Mouse (Mus musculus): ENCODE data around the gene Trib3. TPM values are rescaled to one million over a fixed set of nuclear protein-coding genes. Genes with fewer than 3 reads are reported as not detected.
"Not testable (repeated sequence)": the region's sequence is repeated elsewhere in the genome, so short reads cannot be mapped to it uniquely, and the experiment has no call there.

The Trib3 gene
- total RNA-seq (2014; fragmentation: Nextera tagmentation), result not detected in 2 replicates
- not detected in 2 replicates for total RNA-seq (2017)

DNA sequence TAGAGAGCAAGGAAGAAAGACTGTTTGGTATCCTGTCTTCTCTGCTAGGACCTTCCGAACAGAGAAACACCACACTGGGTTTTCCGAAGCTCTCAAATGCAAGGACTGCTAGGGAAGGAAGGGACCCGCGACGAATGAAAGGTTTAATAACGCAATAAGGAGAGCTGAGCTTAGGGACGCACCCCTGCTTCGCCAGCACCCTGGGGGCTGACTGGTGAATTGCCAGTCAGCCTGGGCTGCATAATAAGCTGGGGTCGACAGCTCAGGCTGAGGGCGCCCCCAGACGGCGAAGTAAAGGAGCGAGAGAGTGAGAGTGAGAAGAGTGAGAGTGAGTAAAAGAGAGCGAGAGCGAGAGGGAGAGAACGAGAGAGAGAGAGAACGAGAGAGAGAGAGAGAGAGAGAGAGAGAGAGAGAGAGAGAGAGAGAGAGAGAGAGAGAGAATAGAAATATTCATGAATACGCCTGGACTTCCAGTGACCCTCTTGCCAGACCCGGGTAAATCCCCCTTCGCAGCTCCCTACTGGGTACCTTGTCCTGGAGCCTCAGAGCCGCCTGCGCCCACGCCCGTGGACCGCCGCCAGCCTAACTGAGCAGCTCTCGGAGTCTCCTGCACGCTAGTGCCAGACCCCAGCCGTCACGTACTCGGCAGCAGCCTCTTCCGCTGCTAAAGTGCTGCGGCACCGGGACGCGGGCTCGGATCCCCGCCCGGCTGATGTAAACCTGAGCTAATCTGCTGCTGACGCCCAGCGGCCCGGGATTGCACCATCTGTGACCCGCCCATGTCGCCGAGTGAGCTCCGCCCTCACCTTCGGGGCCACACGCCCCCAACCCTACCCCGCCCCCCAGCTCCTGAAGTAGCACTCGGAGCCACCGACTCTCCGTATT is at the start of gene Trib3:
TSS of gene Trib3 (minus strand) at position 704 of the 885 bp plus-strand sequence.
- peak; percentile 90 for ATAC-seq (replicated peaks; ENCODE audit: poor library complexity, severe bottlenecking)

DNA sequence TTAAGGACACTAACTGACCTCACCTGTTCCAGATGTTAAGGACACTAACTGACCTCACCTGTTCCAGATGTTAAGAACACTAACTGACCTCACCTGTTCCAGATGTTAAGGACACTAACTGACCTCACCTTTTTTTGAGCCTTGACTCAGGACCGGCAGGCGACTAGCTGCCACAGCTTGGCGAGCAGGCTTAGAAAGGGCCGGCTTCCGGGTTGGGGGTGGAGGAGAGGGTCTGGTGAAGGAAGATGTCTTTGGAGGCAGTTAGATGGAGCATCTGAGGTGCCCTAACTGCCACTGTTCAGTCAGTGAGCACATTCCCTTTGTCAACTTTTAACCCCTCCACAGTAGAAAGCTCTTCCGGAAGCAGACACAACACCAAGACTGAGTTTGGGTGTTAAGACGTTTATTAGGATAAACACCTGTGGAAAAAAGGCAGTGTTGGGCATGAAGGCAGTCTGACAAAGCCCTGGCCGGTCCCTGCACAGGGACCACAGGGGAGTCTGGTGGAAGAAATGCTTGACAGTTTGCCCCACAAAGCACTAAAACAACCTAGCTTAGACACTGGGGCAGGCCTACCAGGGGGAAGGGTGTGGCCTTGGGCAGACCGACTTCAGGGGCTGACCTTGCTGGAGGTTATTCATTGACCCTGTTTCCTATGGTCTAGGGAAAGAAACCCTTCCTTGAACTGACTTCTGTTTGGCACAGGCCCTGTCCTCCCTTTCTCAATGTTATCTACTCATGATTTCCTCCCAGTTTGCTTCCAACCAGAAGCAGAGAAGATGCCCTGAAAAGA is 49.6 kb upstream of the Trib3 start:
- no peak for ATAC-seq (replicated peaks; ENCODE audit: poor library complexity, severe bottlenecking)

DNA sequence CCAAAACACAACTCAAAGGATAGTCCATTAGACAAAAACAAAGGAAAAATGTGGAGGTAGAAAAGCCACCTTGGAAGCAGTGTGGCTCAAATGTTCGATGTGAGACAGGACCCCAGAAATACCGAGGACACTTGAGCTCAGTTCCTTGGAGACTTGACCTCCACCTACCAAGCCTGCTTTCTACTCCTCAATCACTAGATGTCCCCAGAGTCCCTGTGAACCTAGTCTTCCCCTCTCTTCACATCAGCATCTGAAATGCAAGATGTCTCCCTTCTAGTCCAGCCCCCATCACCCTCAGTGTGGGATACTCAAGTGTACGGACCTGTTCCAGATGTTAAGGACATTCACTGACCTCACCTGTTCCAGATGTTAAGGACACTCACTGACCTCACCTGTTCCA is 49.0 kb upstream of the Trib3 start:
- ATAC-seq (replicated peaks; ENCODE audit: poor library complexity, severe bottlenecking), result peak; percentile 48

DNA sequence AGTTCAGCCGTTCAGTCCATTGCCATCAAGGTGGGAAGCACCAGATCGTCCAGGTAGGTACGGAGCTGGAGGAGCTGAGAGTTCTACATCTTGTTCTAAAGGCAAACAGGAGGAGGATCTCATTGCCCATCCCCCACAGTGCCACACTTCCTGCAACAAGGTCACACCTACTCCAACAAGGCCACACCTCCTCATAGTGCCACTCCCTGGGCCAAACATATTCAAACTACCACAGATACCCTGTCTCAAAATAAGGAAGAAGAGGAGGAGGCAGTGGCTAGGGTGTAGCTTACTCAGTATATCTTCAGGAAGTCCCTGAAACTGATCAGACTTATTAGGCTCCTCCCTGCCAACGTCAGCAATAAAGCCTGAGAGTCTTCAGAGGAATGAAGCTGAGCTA is 40.4 kb upstream of the Trib3 start:
- ATAC-seq (replicated peaks; ENCODE audit: poor library complexity, severe bottlenecking), result no peak

DNA sequence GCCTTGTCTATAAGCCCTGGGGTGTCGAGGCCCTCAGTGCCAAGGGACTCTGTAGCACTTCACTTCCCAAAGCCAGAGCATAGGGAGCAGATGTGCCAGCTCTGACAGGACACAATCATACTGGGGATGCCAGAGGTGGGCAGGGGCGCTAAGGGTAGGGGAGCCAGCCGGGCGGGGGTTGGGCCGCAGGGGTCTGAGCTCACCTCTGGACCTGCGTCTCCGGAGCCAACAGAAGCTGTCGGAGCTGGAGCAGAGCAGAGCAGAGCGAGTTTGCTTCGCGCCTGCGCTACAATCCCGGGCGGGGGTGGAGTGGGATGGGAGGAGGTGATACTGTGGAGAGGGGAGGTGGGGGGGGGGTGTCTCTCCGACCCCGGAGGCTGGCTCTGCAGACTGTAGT is 32.5 kb upstream of the Trib3 start, which contains the start of gene Nrsn2:
TSS of gene Nrsn2 (minus strand) at position 294 of the 397 bp plus-strand sequence.
- ATAC-seq (replicated peaks; ENCODE audit: poor library complexity, severe bottlenecking), result no peak; the same call in 1 of the 2 replicates

DNA sequence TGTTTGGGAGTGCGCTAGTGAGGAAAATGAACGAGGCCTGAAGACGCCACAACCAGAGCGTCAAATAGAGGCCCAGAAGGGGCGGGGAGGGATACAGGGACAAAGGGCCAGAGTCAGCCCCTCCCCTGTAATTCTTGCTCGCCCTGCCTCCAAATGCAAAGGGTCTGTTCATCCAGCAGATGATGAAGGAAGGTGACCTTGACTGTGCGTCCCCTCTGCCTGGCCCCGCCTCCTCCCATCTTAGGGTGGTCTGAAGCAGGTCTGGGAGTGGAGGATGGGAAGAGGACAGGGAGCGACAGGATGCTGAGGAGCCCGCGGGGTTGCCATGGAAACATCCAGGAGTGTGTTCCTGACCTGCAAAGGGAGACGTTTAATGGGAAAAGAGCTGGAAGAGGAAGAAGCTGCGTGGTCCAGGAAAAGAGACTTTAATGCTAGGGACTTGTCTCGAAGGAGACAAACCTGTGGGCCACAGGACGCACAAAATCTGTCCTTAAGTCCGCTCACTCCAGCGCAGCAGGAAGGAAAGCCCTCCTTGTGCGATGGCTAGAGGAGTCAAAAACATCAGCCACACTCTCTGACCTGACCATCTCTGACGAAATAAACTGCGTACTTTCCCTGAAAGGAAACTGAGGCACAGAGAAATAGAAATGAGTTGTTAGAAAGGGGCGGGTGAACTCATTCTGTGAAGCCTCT is 32.0 kb upstream of the Trib3 start:
- no peak for ATAC-seq (replicated peaks; ENCODE audit: poor library complexity, severe bottlenecking)

DNA sequence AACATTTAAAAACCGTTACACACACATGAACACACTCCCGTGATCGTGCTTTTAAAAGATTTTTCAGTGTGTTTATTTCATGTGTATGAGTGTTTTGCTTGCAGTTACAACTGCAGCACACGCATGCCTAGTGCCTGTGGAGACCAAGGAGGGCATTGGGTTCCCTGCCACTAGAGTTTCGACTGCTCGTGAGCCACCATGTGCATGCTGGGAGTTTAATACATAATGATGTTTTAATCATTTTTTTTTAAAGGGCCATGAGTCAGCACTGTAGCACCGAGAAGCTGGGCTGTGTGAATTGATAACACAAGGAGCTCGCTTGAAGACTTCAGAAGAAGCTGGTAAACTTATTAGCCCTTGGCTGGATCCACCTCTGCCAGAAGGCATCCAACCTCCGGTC is 29.7 kb upstream of the Trib3 start:
- ATAC-seq (replicated peaks; ENCODE audit: poor library complexity, severe bottlenecking), result no peak

DNA sequence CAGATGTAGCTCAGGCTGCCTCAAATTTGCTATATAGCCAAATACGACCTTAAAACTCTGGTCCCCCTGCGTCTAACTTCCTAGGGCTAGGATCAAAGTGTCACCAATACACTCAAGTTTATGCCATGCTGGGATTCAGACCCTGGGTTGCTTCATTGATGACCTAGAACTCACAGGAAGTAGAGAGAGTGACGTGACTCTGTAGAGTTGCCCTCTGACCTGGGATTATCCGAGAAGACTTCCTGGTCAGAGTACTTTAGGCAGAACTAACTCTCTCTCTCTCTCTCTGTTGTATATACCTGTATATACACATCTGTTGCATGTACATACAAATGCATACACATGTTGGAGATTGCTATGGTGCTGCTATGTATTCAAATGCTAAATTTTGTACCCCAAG is 28.8 kb upstream of the Trib3 start:
- ATAC-seq (replicated peaks; ENCODE audit: poor library complexity, severe bottlenecking), result no peak

DNA sequence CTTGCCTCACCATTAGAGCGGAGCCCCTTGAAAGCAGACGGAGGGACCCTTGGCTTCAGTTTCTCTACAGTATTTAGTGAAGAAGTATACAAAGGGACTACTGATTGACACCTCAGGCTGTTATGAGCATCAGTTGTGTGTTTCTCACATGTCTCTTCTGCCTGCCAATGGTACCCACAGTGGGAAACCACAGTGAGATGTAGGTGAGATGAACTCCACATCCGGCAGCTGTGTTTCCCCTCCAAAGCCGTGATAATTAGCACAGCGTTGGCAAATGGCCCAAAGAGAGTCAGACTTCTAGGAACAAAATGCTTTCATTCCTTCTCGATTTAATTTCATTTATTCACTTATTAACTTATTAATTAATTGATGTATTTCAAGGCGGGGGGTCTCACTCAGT is 28.3 kb upstream of the Trib3 start:
- ATAC-seq (replicated peaks; ENCODE audit: poor library complexity, severe bottlenecking), result no peak

DNA sequence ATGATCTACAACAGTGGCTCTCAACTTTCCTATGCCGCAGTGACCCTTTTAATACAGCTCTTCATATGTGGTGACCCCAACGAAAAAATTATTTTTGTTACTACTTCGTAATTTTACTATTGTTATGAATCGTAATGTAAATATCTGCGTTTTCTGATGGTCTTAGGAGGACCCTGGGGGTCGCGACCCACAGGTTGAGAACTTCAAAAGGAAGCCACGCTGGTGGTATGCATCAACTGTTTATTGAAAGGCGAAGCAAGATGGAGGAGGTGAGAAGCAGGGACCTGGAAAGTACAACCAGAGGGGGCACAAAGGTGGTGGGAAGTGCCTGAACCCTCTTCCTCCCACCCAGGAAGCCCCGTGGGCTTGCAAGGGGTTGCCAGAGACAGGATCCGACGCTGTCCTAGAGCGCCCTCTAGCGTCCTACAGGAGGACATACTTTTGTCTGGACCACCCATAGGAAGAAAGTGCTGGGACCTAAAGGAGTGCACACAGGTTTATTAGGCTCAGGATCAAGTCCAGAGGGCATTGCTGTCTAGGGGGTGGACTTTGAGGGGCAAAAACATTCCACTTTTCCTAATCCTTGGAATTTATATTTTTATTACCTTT is 24.8 kb upstream of the Trib3 start:
- ATAC-seq (replicated peaks; ENCODE audit: poor library complexity, severe bottlenecking), result peak; percentile 82

DNA sequence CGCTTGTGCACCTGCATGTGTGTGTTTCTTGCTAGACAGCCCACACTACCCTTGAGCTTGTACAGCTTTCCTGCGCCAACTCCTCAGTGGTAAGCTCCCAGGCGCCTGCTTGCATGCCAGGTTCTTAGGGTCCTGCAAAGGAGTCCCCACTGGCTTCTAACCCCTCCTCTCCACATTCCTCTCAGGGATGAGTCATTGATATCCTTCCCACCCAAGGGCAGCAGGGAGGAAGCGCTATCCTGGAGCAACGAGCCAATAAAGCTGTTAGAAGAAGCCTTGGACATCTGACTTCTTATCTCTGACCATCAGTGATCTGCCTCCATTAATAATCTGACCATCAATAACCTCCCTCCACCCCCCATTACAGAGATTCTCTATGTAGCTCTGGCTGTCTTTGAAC is 24.1 kb upstream of the Trib3 start:
- ATAC-seq (replicated peaks; ENCODE audit: poor library complexity, severe bottlenecking), result no peak

DNA sequence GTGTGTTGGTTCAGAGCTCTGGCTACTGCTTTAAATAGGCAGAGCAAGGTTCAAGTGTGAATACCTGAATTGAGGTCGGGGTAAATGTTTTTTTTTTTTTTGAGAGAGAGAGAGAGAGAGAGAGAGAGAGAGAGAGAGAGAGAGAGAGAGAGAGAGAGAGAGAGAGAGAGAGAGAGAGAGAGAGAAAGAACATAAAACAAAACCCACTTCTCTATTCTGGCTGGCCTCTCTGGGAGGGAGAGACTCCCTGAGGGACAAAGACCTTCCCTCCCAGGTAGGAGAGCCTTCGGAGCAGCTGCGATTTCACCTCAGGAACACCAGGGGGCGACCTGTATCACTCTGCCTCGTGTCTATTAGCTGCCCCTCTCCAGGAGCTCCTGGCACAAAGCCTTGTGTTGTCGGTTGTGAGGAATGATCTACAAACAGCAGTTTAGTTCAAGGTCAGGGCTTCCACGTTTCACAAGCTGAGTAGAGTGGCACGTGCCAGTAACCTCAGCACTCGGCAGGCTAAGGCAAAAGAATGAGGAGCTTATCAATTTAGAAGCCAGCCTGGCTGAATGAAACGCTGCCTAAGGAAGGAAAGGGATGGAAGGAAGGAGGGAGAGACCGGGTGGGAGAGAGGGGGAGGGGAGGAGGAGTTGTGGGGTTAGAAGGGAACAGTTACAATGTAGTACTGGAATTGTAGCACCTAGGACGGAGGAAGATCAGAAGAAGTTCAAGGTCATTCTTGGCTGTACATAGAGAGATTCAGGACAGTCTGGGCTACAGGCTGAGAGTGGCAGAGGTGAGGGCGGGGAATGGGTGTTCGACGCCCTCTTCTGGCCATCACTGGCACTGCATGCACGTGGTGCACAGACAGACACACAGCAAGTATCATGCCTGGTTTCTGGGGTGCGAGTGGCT is 19.7 kb upstream of the Trib3 start:
- peak; percentile 85 for ATAC-seq (replicated peaks; ENCODE audit: poor library complexity, severe bottlenecking)

DNA sequence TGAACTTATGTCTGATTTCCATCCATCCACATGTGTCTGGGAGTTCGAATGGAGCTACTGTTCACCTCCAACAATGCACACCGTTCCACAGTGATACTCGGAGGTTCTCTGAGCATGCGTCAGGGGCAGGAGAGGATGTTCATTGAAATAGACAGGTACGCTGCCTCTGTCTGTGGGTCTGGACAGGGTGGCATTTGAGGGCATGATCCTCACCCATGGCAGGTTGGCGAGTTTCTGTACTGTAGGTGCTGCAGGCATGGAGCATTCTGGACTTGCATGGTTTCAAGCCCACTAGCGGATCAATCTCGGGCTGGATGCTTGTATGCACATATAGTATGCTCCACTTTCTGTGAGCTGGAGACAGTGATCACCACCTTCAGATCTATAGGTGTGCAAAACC is 17.4 kb upstream of the Trib3 start:
- no peak for ATAC-seq (replicated peaks; ENCODE audit: poor library complexity, severe bottlenecking)

DNA sequence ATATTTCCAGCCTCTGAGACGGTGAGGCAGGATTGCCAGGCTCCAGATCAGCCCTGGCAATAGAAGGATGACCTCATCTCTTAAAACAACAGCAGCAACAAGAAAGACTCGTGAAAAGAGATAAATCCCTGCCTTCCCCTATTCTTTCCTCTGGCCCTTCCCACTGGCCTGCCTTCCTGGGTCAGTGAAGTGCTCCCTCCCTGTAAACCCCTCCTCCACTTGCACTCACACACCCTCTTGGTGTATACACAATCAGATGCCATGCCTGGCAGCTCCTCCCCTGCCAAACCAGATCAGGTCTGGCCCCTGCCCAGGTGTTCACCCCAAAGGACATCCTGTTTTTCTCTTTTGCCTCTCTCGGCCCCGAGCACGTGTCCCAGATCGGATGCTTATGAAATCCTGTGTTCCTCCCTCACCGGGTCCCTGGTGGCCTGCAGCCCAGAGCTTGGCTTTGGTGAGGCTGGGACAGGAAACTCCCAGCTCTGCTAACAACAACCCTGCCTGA is 16.5 kb upstream of the Trib3 start:
- peak; percentile 76 for ATAC-seq (replicated peaks; ENCODE audit: poor library complexity, severe bottlenecking)

DNA sequence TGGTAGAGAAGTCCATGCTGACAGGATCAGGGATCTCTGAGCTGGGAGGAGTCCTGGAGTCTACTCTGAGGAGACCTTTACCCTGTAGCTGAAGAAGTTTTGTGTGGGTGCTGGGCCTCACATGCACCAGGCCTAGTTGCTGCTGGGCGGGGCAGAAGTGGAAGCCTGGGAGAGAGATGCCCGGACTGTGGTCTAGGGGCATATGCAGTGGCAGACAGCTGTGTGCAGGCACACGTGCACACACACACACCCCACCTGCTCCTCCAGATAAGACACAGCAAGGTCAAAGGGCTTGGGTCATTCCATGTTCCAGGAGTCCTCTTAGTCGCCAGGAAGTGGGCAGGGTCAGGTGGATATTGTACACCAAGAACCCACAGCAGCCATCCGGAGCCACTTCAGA is 15.8 kb upstream of the Trib3 start:
- no peak for ATAC-seq (replicated peaks; ENCODE audit: poor library complexity, severe bottlenecking)

DNA sequence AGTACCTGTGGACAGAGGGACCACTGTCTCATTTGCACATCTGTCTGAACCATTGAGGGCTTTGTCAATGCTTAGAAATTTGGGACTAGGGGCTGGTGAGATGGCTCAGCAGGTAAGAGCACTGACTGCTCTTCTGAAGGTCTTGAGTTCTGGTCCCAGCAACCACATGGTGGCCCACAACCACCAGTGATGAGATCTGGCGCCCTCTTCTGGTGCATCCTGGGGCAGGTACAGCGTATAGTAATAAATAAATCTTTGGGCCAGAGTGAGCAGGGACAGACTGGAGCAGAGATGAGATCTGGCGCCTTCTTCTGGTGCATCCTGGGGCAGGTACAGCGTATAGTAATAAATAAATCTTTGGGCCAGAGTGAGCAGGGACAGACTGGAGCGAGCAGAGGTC is 15.1 kb upstream of the Trib3 start:
- not testable (repeated sequence) for ATAC-seq (replicated peaks; ENCODE audit: poor library complexity, severe bottlenecking)

DNA sequence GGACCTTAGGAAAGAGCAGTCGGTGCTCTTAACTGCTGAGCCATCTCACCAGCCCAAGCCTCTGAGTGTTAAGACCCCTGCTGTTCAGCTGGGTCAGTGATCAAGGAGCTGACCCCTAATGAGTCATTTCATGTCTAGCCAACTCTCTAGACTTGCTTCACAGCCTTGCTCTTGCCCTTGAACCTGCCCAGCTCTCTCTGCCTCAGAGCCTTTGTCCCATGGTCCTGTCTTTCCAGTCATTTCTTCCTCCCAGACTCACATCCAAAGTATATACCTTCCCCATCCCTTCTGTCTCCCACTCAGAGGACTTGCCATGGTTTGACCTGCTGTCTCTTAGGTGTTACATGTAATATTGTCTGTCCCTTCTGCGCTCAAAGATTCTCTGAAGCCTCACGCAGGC is 13.4 kb upstream of the Trib3 start:
- no peak for ATAC-seq (replicated peaks; ENCODE audit: poor library complexity, severe bottlenecking)

DNA sequence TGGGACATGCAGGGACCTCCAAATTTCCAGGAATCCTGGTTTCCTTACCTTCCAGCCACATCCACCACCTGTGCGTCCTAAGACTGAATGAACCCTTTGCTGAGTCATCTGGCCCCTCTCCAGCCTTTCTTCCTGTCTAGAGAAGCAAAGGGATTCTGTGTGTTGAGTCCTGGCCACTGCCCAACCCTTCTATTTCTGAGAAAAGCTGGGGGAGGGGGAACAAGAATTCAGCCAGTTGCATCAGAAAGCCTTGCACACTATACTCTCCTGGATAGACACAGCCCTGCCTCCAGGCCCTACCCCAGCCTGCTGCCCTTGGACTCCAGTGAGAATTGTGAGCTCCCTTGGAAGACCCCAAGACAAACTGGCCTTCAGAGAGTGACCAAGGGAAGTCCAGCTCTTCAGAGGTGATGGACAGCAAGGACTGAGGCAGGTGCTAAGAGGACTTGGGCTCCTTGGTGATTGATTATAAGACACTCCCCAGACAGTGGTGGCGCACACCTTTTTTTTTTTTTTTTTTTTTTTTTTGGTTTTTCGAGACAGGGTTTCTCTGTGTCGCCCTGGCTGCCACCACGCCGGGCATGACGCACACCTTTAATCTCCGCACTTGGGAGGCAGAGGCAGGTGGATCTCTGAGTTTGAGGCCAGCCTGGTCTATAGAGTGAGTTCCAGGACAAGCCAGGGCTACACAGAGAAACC is 6.2 kb upstream of the Trib3 start:
- ATAC-seq (replicated peaks; ENCODE audit: poor library complexity, severe bottlenecking), result peak; percentile 57
